Mouse (Mus musculus) hindbrain, embryonic 15.5 days (tissue): ENCODE measurements around the gene Mef2a. TPM values are rescaled to one million over a fixed set of nuclear protein-coding genes. Genes with fewer than 3 reads are reported as not detected.

Source experiments
- ATAC-seq: fragments of 200-750 bp; cut with Nextera tagmentation; 2 replicates; pipeline ENCODE4 v1.8.0; 2017; ENCODE audit warnings: low read depth, moderate number of reproducible peaks, moderate TSS enrichment; ENCODE audit not compliant: low FRiP score
- H3K27ac ChIP-seq: fragments of 300-500 bp; sonication (generic); replicated peaks from 2 replicates; pipeline ENCODE4 v1.5.1; 2015; ENCODE audit warnings: mild to moderate bottlenecking, inconsistent platforms
- H3K27me3 ChIP-seq: fragments of 300-500 bp; sonication (generic); 2 replicates; pipeline ENCODE4 v1.6.1; 2015; ENCODE audit warnings: control low read depth, inconsistent platforms
- H3K36me3 ChIP-seq: fragments of 300-500 bp; sonication (generic); 2 replicates; pipeline ENCODE4 v1.6.1; 2015; ENCODE audit warnings: control low read depth, inconsistent platforms
- H3K4me1 ChIP-seq: fragments of 300-500 bp; sonication (generic); replicated peaks from 2 replicates; pipeline ENCODE4 v1.6.1; 2015; ENCODE audit warnings: control low read depth, inconsistent platforms
- H3K4me2 ChIP-seq: fragments of 300-500 bp; sonication (generic); 2 replicates; pipeline ENCODE4 v1.6.1; 2015; ENCODE audit warnings: moderate library complexity, mild to moderate bottlenecking, inconsistent platforms
- H3K4me3 ChIP-seq: fragments of 300-500 bp; sonication (generic); 2 replicates; pipeline ENCODE4 v1.5.1; 2015; ENCODE audit warnings: mild to moderate bottlenecking, inconsistent platforms
- H3K9ac ChIP-seq: fragments of 300-500 bp; sonication (generic); 2 replicates; pipeline ENCODE4 v1.6.1; 2015; ENCODE audit warnings: inconsistent platforms
- H3K9me3 ChIP-seq: fragments of 300-500 bp; sonication (generic); 2 replicates; pipeline ENCODE4 v1.6.1; 2016; ENCODE audit warnings: control low read depth, inconsistent platforms
- WGBS: fragments of 180-500 bp; shearing (Covaris S2); methylation state at CpG from one replicate; pipeline ENCODE4 v1.1.7; 2015; 5-methylcytosine and 5-hydroxymethylcytosine counted together
- polyA plus RNA-seq: library from polyadenylated mRNA; unstranded; fragments of >200 nt; fragmentation: Nextera tagmentation; extraction: Ambion mirVana; gene quantifications from 2 replicates; pipeline ENCODE4 v1.2.1, GENCODE M21; 2015

The Mef2a gene
- polyA plus RNA-seq, 1 experiment from 2014 or later, result 35.0 TPM

DNA sequence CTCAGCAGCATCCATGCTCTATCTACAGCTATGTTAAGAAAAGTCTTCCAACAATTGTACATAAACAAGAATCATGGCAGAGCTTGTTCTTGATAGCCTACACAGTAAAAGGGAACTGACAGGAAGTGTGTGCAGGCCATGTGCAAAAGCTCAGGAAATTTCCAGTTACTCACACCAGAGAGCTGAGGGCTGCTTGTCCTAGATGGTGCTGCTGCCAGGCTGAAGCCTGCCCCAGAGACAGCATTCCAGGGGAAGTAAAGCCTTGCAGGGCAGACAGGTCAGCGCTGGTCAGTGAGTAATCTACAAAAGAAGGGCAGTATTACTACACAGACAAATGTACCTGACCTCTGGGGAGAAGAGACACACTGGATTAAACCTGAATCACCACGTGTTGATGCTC is 136.3 kb downstream of the Mef2a start:
- no peak for ATAC-seq
- Histone ChIP-seq H3K4me2 (no peak overlapping the region), H3K9ac (no peak overlapping the region), H3K9me3 (no peaks in the 10 kb centered on the region), H3K4me1 (no peaks in the 10 kb centered on the region), H3K36me3 (peaks cover 43% of the 10 kb centered on the region), H3K27me3 (no peaks in the 10 kb centered on the region), H3K27ac (no peak overlapping the region), H3K4me3 (no peak overlapping the region)
- 78% methylated on average over 2 of the region's 2 CpGs for WGBS

DNA sequence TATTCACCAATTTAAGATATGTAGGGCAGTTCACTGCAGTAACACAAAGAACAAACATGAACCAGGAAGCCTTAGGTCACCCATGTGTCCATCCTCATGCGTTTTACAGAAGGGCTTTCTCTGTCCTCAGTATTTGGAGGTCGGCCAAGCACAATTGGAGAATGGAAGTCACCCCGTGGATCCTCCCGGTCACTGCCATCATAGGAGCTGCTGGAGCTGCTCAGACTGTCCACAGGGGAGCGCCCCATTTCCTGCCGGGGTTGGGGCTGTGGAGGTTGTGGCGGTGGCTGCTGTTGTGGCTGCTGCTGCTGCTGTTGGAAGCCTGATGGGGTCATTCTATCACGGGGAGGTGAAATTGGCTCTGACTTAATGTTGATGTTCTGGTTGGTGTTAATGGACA is 137.9 kb downstream of the Mef2a start:
- no peak for ATAC-seq
- no peaks in the 10 kb centered on the region for H3K9me3 ChIP-seq
- 71% methylated on average over 8 of the region's 8 CpGs for WGBS

DNA sequence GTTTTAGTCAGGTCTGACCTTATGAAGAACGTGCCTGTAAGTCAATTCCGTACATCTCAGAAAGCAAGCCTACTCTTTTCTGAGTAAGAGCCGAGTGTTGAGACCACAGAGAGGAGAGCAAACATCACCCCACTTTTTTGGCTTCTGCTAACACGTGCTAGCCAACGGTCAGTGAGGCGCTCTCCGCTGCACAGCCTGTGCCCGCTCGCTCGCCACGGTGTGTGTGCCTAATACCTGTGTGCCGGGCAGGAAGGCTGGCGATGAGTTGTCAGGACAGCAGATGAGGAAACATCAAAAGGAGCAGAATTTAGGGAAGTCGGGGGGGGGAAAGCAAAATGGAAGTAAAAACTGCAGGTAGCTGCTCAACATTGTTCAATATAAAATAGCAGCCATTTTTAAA is 140.2 kb downstream of the Mef2a start:
- peaks cover 39% of the 10 kb centered on the region for H3K36me3 ChIP-seq
- H3K9me3 ChIP-seq, result no peaks in the 10 kb centered on the region
- no peaks in the 10 kb centered on the region for H3K27me3 ChIP-seq
- no peak overlapping the region for H3K27ac ChIP-seq
- H3K4me3 ChIP-seq, result no peak overlapping the region
- ATAC-seq, result no peak
- peaks cover 20% of the 10 kb centered on the region for H3K4me1 ChIP-seq
- no peak overlapping the region for H3K4me2 ChIP-seq
- no peak overlapping the region for H3K9ac ChIP-seq
- 95% methylated on average over 14 of the region's 14 CpGs for WGBS

More for the DNA sequence above, 137.9 kb downstream of the Mef2a start:
- Histone ChIP-seq H3K27me3 (no peaks in the 10 kb centered on the region), H3K36me3 (peaks cover 43% of the 10 kb centered on the region), H3K9ac (no peak overlapping the region), H3K4me3 (no peak overlapping the region), H3K4me1 (peaks cover 10% of the 10 kb centered on the region), H3K27ac (no peak overlapping the region), H3K4me2 (no peak overlapping the region)

DNA sequence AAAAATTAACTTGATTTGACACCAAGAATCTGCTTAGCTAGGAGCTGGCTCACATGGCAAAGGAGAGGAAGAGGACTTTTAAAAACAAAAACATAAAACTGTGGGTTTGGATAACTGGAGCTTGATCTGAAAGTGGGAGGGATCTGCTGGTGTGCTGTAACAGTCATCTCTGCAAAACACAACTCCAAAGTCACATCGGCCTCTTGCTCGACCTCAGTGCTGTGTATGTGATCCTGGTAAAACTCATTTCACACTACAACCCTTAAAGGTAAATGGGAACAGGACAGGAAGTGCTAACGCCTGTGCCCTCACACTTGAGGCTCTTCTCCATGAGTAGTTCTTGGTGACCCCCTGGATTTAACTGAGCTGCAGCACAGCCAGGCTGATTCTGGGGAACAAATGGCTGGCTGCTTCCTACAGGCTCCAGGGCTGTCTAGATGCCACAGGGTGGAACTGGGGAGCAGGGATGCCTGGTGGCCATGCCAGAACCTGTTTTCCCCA is 142.0 kb downstream of the Mef2a start:
- no peak for ATAC-seq
- H3K27me3 ChIP-seq, result no peaks in the 10 kb centered on the region
- H3K9ac ChIP-seq, result no peak overlapping the region
- peaks cover 29% of the 10 kb centered on the region for H3K36me3 ChIP-seq
- peaks cover 20% of the 10 kb centered on the region for H3K4me1 ChIP-seq
- H3K4me2 ChIP-seq, result no peak overlapping the region
- no peak overlapping the region for H3K4me3 ChIP-seq
- no peaks in the 10 kb centered on the region for H3K9me3 ChIP-seq
- peak overlapping the region; percentile 54; the same call in 1 of the 2 replicates for H3K27ac ChIP-seq
- WGBS, result 85% methylated on average over 3 of the region's 3 CpGs

DNA sequence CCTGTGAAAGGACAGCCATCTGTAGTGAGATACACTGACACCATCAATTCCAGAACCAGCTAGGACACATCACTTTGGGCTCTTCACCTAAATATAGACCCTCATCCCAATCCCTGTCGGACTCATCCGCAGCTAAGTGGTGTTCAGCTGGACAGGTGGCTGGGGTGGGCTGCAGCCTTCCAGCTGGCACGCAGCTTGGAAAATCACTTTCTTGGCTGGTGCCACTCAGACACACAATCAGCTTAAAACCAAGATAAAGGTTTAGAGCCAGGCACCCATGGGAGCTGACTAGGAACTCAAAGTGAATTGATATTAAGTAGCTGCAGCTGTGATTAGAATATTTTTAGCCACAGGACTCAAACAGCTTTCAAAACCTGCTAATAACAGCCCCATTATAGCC is 142.4 kb downstream of the Mef2a start:
- no peak overlapping the region for H3K4me2 ChIP-seq
- ATAC-seq, result no peak
- no peaks in the 10 kb centered on the region for H3K9me3 ChIP-seq
- H3K27me3 ChIP-seq, result no peaks in the 10 kb centered on the region
- 66% methylated on average over 3 of the region's 3 CpGs for WGBS
- no peak overlapping the region for H3K9ac ChIP-seq
- peaks cover 20% of the 10 kb centered on the region for H3K4me1 ChIP-seq
- peak overlapping the region; percentile 54 for H3K27ac ChIP-seq
- H3K4me3 ChIP-seq, result no peak overlapping the region
- H3K36me3 ChIP-seq, result peaks cover 30% of the 10 kb centered on the region

DNA sequence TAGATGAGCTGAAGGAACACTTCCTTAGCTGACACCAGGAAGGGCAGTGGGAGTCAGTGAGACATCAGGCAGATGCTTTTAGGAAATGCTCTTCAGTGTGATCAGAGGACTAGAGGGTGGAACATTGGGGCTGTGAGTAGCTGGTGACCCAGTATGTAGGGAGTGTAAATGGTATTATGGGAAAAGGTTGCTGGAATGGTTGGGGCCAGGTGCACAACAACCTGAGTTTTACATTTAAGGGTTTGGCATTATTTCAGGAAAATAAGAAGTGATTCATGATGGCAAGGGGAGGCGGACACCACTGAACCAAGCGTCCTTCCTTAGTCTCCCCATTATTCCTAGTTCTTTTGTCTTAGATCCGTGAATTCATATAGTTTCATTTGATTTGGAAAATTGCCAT is 143.0 kb downstream of the Mef2a start:
- no peak for ATAC-seq
- no peak overlapping the region for H3K9ac ChIP-seq
- 0 out of 2 replicates have a peak overlapping the region, but pooled peaks have one; percentile 17 for H3K27ac ChIP-seq
- H3K36me3 ChIP-seq, result peaks cover 33% of the 10 kb centered on the region
- H3K27me3 ChIP-seq, result no peaks in the 10 kb centered on the region
- H3K4me2 ChIP-seq, result no peak overlapping the region
- WGBS, result 82% methylated on average over 3 of the region's 3 CpGs
- H3K4me3 ChIP-seq, result no peak overlapping the region
- H3K4me1 ChIP-seq, result peaks cover 20% of the 10 kb centered on the region
- no peaks in the 10 kb centered on the region for H3K9me3 ChIP-seq

DNA sequence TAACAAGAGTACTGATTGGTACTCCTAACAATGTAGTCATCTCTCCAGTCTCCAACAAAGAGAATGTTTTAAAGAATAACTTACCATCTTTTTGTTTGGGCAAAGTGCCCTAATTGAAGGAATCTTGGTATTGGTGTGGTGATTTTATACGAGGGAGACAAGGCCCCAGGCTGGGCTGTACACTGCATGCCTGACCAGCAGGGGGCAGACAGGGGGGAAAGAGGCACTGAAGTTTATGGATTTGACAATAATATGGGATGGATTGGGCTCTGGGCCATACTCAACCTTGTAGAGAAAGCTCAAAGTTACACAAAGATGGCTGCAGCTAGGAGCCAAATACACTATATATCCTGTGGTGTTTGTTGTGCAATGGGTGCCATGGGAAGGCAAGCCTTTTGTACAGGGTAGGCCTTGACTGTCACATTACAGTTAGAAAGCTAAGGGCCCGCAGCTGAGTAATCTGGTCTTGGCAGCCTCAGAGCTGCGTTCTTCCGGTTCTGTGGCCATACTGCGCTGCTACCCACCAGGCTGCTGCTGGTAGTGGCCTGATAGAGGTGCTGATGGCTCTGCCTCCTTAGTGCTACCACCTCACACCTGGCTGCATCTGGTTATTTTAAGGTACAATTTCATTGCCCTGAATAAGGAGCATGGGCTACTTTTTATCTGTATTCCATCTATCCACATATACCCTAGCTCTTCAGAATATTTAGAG is 143.6 kb downstream of the Mef2a start:
- ATAC-seq, result peak; percentile 72; the same call in 1 of the 2 replicates
- Histone ChIP-seq H3K9ac (no peak overlapping the region), H3K9me3 (no peaks in the 10 kb centered on the region), H3K27ac (peak overlapping the region; percentile 17; the same call in 1 of the 2 replicates), H3K4me2 (no peak overlapping the region), H3K4me1 (peaks cover 27% of the 10 kb centered on the region), H3K27me3 (no peaks in the 10 kb centered on the region), H3K36me3 (peaks cover 27% of the 10 kb centered on the region), H3K4me3 (no peak overlapping the region)
- WGBS, result 73% methylated on average over 5 of the region's 5 CpGs

DNA sequence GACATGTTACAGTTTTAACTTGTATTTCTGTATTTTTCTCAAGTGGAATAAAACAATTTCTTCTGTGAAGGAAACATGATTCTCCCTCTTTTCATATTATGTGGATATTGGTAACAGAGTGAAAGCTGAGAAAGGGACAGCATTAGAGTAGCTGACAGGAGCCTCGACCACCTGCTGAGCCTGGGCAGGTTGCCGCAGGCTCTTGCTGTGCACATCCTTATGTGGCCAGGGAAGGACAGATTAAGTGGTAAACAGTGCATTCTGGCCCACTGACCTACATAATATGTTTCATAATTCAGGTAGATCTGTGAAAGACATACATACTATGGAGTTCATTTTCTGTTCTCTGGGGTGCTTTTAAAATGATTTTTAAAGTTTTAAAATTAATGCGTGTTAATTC is 144.3 kb downstream of the Mef2a start:
- no peak overlapping the region for H3K4me2 ChIP-seq
- no peak overlapping the region for H3K9ac ChIP-seq
- H3K36me3 ChIP-seq, result peaks cover 27% of the 10 kb centered on the region
- no peak overlapping the region for H3K4me3 ChIP-seq
- no peaks in the 10 kb centered on the region for H3K9me3 ChIP-seq
- ATAC-seq, result no peak
- 63% methylated on average over 3 of the region's 3 CpGs for WGBS
- H3K4me1 ChIP-seq, result peaks cover 33% of the 10 kb centered on the region
- H3K27ac ChIP-seq, result no peak overlapping the region; the same call in 1 of the 2 replicates
- H3K27me3 ChIP-seq, result no peaks in the 10 kb centered on the region

DNA sequence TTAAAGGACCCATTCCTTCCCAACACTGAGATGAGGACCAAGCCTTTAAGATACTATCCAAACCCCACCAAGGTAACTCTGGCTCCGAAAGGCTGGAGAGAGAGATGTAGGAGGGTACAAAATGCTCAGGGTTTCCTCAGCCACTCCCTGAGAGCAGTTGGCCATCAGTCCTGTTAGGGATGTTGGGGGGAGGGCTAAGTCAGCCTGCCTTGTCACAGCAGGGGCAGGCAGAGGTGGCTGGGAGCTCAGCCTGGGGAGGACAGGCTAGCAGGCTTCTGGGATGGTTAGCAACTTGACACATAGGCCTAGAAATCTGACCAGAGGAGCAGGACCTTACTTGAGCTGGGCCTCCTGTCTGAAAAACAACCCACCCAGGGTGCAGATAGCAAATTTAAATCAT is 145.1 kb downstream of the Mef2a start:
- H3K4me3 ChIP-seq, result no peak overlapping the region
- WGBS, result 74% methylated on average over 1 of the region's 1 CpGs
- ATAC-seq, result no peak
- H3K4me1 ChIP-seq, result peaks cover 40% of the 10 kb centered on the region
- H3K4me2 ChIP-seq, result no peak overlapping the region
- H3K9me3 ChIP-seq, result no peaks in the 10 kb centered on the region
- no peak overlapping the region for H3K27ac ChIP-seq
- H3K36me3 ChIP-seq, result peaks cover 25% of the 10 kb centered on the region
- no peak overlapping the region for H3K9ac ChIP-seq
- H3K27me3 ChIP-seq, result no peaks in the 10 kb centered on the region

DNA sequence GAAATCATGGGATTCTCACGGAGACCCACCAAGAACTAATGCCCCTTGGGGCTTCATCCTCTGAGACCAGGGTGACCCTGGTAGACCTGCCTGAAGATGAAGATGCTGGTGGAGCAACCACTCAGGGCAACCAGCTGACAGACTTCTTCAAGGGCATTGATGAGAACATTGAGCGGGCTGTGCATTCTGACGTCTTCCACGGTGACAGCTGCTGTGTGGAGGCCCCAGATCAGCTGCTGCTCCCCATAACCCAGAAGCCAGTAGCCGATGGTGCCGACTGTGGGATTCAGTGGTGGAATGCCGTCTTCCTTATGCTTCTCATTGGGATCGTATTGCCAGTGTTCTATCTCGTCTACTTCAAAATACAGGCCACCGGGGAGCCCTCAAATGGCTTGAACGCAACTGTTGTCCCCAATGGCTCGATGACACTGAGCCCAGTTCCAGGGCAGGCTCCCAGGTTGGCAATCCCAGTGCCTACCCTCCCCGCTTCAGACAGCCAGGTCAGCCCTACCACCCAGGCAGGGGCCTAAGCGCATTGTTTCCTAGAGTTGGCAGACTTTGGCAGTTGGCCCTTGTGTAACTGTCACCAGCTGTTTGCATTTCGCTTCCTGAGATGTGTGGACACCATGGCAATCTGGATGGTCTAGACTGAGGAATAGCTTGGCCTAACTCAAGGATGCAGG is 146.6 kb downstream of the Mef2a start:
- Histone ChIP-seq H3K27ac (no peak overlapping the region), H3K9me3 (no peaks in the 10 kb centered on the region), H3K27me3 (no peaks in the 10 kb centered on the region), H3K4me1 (peaks cover 46% of the 10 kb centered on the region), H3K9ac (no peak overlapping the region), H3K4me3 (no peak overlapping the region), H3K4me2 (no peak overlapping the region), H3K36me3 (peaks cover 17% of the 10 kb centered on the region)
- 89% methylated on average over 15 of the region's 15 CpGs for WGBS
- no peak for ATAC-seq

DNA sequence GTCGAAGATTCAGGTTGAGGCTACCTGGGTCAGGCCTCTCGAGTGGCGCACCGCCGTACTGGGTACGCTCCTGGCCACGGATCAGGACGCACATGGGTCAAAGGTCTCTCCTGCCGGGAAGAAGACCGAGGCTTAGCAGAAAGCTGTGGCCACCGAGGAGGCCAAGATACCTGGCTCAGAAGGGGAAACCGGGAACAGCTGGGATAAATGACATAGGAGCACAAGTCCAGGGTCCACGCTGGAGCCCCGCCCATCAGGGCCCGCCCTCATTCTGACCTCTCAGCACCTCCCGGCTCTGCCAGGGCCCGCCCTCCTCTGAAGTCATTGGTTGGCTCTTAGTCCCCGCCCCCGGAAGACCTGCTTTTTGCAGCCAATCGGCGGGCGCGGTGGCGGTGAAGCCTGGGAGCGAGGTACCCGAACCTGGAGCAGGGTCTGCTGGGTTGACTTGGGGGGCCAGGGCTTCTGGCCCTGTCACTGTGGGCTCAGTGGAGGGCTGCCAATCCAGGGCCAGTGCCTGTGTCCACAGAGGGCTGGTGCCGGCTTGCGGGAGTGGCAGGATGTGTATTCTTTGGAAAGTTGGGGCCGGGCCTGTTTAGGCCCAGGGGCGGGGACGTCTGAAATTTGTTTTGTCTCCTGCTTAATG is 150.3 kb downstream of the Mef2a start, which contains the start of gene Lysmd4:
TSS of gene Lysmd4 (plus strand) at position 325 of the 643 bp plus-strand sequence.
- Histone ChIP-seq H3K27ac (peak within 1 kb of the TSS; percentile 69), H3K36me3 (peaks cover 17% of the 10 kb centered on the region), H3K27me3 (no peaks in the 10 kb centered on the region), H3K9me3 (no peaks in the 10 kb centered on the region), H3K4me1 (peaks cover 25% of the 10 kb centered on the region), H3K4me3 (peak within 1 kb of the TSS; percentile 75), H3K9ac (peak within 1 kb of the TSS; percentile 80), H3K4me2 (peak within 1 kb of the TSS; percentile 91)
- 2% methylated on average over 30 of the region's 31 CpGs for WGBS
- ATAC-seq, result peak; percentile 98

DNA sequence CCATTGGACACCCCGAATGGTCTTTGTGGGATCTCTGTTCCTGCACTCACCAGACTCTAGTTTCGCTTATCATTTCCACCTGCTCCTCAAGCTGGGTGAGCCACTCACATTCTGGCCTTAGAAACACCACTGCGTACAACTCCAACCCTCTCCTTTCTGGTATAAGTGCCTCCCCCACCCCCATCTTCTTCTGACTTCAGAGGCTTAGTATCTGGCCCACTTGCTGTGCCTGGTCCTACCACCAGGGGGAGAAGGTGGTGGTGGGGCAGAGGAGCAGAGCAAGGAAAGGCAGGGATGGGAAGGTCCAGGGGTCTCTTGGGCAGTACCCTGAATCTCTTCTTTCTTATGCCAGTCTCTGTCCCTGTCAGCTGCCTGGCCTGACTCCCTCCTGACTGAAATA is 155.6 kb downstream of the Mef2a start:
- Histone ChIP-seq H3K27ac (no peak overlapping the region), H3K4me3 (no peak overlapping the region), H3K27me3 (no peaks in the 10 kb centered on the region), H3K9me3 (no peaks in the 10 kb centered on the region), H3K4me2 (no peak overlapping the region), H3K36me3 (no peaks in the 10 kb centered on the region), H3K4me1 (peaks cover 5% of the 10 kb centered on the region), H3K9ac (no peak overlapping the region)
- no peak for ATAC-seq
- WGBS, result 83% methylated on average over 3 of the region's 3 CpGs
